10 mouse cellular contexts compared by ENCODE assay signal in genomic region chr6:52954441-52954840, GRCm38 (mm10).
DNase-seq lines count a peak whose midpoint lies in the region; ATAC-seq and TF ChIP-seq lines count a peak whose summit lies in the region.
"Had no signal": no experiment of that assay in that cellular context is flagged by ENCODE, and none has a peak within 500 bp of the region (broad histone marks: within the 10 kb centered on the region; RNA-seq: fewer than 3 reads in every experiment).

No protein-coding gene starts in this region.

- no peak overlapping the region for H3K4me3 ChIP-seq in heart, embryonic 12.5 days
- H3K4me3 ChIP-seq in liver, postnatal 0 days (ENCODE audit: low read depth, low read length), result no peak overlapping the region
- H3K4me3 ChIP-seq: limb, embryonic 12.5 days; neural tube, embryonic 12.5 days had no signal

- H3K36me3 ChIP-seq in heart, embryonic 12.5 days, result no peaks in the 10 kb centered on the region
- H3K36me3 ChIP-seq in liver, postnatal 0 days (replicated peaks; ENCODE audit: insufficient read depth, low read length), result no peaks in the 10 kb centered on the region
- H3K36me3 ChIP-seq: limb, embryonic 12.5 days; neural tube, embryonic 12.5 days had no signal

- H3K27ac ChIP-seq in heart, embryonic 12.5 days (ENCODE audit: poor library complexity, severe bottlenecking), result no peak overlapping the region
- peak overlapping the region; percentile 77; the same call in 1 of the 2 replicates for H3K27ac ChIP-seq in liver, postnatal 0 days (ENCODE audit: low read depth)
- H3K27ac ChIP-seq: limb, embryonic 12.5 days; neural tube, embryonic 12.5 days had no signal

- no peak overlapping the region for H3K4me2 ChIP-seq in heart, embryonic 12.5 days
- no peak overlapping the region for H3K4me2 ChIP-seq in liver, postnatal 0 days (ENCODE audit: low read depth, low read length)
- H3K4me2 ChIP-seq: limb, embryonic 12.5 days; neural tube, embryonic 12.5 days had no signal

- WGBS in heart, embryonic 12.5 days, result 68% methylated on average over 9 of the region's 9 CpGs
- 66% methylated on average over 9 of the region's 9 CpGs for WGBS in liver, postnatal 0 days (ENCODE audit: insufficient replicate concordance)

- TF ChIP-seq EP300 in liver, postnatal 0 days (IDR thresholded peaks at IDR 0.05; ENCODE audit: low read depth), result no peak

- peaks cover 40% of the 10 kb centered on the region for H3K4me1 ChIP-seq in heart, embryonic 12.5 days (replicated peaks)
- H3K4me1 ChIP-seq in liver, postnatal 0 days (ENCODE audit: insufficient read depth), result no peaks in the 10 kb centered on the region

- ATAC-seq in heart, embryonic 12.5 days (ENCODE audit: insufficient number of reproducible peaks, low FRiP score), result no peak
- no peak for ATAC-seq in liver, postnatal 0 days
- ATAC-seq in megakaryocyte-erythroid progenitor cell, adult 5-6 weeks (replicated peaks; ENCODE audit: low FRiP score, low TSS enrichment, poor library complexity, severe bottlenecking), result no peak

- H3K27me3 ChIP-seq in heart, embryonic 12.5 days (replicated peaks), result no peaks in the 10 kb centered on the region
- H3K27me3 ChIP-seq in liver, postnatal 0 days (ENCODE audit: insufficient read depth, low read length), result no peaks in the 10 kb centered on the region
- H3K27me3 ChIP-seq: limb, embryonic 12.5 days; neural tube, embryonic 12.5 days had no signal

- H3K9ac ChIP-seq in heart, embryonic 12.5 days, result no peak overlapping the region
- H3K9ac ChIP-seq in liver, postnatal 0 days (replicated peaks), result no peak overlapping the region
- H3K9ac ChIP-seq: limb, embryonic 12.5 days; neural tube, embryonic 12.5 days had no signal

- no peak for TF ChIP-seq CTCF in liver, postnatal 0 days (IDR thresholded peaks at IDR 0.05; ENCODE audit: low read depth)

- DNase-seq in heart, adult 11 months, result peak; percentile 97
- DNase-seq in 416B (ENCODE audit: low read depth) (peak; percentile 56), MN1 (ENCODE audit: low spot score) (no peak)
- DNase-seq in gastrocnemius, postnatal 10 days, result peak; percentile 32
- DNase-seq in liver, postnatal 0 days, result no peak
- no peak for DNase-seq in embryo, embryonic 10 days (ENCODE audit: low spot score)

- no peaks in the 10 kb centered on the region for H3K9me3 ChIP-seq in heart, embryonic 12.5 days (replicated peaks)
- no peaks in the 10 kb centered on the region for H3K9me3 ChIP-seq in liver, postnatal 0 days (ENCODE audit: low read length)
- H3K9me3 ChIP-seq: limb, embryonic 12.5 days; neural tube, embryonic 12.5 days had no signal

Comparison
In these comparisons a context has a peak if more than half of its experiments do, and no peak if none do; other contexts are left out.
1. DNase-seq: peak in heart, adult 11 months (single experiment), 416B (single experiment) and gastrocnemius, postnatal 10 days (single experiment); none in liver, postnatal 0 days (single experiment), embryo, embryonic 10 days (single experiment) and MN1 (single experiment).